Mouse (Mus musculus) intestine, embryonic 16.5 days (tissue): ENCODE results near the gene Vmn1r217. TPM values are rescaled to one million over a fixed set of nuclear protein-coding genes. Genes with fewer than 3 reads are reported as not detected.
"Not testable (repeated sequence)": the region's sequence is repeated elsewhere in the genome, so short reads cannot be mapped to it uniquely, and the experiment has no call there.

Experiments
- ATAC-seq: fragments of 200-750 bp; cut with Nextera tagmentation; 2 replicates; pipeline ENCODE4 v1.8.0; 2017; ENCODE audit warnings: moderate TSS enrichment, moderate library complexity
- H3K27ac ChIP-seq: fragments of 300-500 bp; sonication (generic); 2 replicates; pipeline ENCODE4 v1.5.1; 2014; ENCODE audit warnings: mild to moderate bottlenecking, low read length
- H3K27me3 ChIP-seq: fragments of 300-500 bp; sonication (generic); replicated peaks from 2 replicates; pipeline ENCODE4 v1.6.1; 2014; ENCODE audit warnings: low read length, control low read depth, mixed read lengths; ENCODE audit not compliant: control insufficient read depth, insufficient read depth
- H3K36me3 ChIP-seq: fragments of 300-500 bp; sonication (generic); 2 replicates; pipeline ENCODE4 v1.6.1; 2014; ENCODE audit warnings: low read length, control low read depth; ENCODE audit not compliant: control insufficient read depth, insufficient read depth
- H3K4me1 ChIP-seq: fragments of 300-500 bp; sonication (generic); 2 replicates; pipeline ENCODE4 v1.6.1; 2014; ENCODE audit warnings: low read length, control low read depth, mixed read lengths; ENCODE audit not compliant: control insufficient read depth, insufficient read depth
- H3K4me2 ChIP-seq: fragments of 300-500 bp; sonication (generic); 2 replicates; pipeline ENCODE4 v1.6.1; 2014; ENCODE audit warnings: low read depth, low read length, control low read depth
- H3K4me3 ChIP-seq: fragments of 300-500 bp; sonication (generic); 2 replicates; pipeline ENCODE4 v1.5.1; 2014; ENCODE audit warnings: mild to moderate bottlenecking, low read length
- H3K9ac ChIP-seq: fragments of 300-500 bp; sonication (generic); 2 replicates; pipeline ENCODE4 v1.6.1; 2014; ENCODE audit warnings: low read depth, low read length
- H3K9me3 ChIP-seq: fragments of 300-500 bp; sonication (generic); 2 replicates; pipeline ENCODE4 v1.6.1; 2016; ENCODE audit warnings: low read length, control low read depth; ENCODE audit not compliant: control insufficient read depth
- WGBS: fragments of 180-500 bp; shearing (Covaris S2); extraction: QIAGEN DNeasy Blood & Tissue Kit; methylation state at CpG from one replicate; pipeline ENCODE4 v1.1.7; 2014; 5-methylcytosine and 5-hydroxymethylcytosine counted together
- polyA plus RNA-seq: library from polyadenylated mRNA; unstranded; fragments of >200 nt; fragmentation: Nextera tagmentation; extraction: Ambion mirVana; gene quantifications from 2 replicates; pipeline ENCODE4 v1.2.1, GENCODE M21; 2015

Vmn1r217 gene
- polyA plus RNA-seq: not detected in 2 replicates

GRCm38 (mm10) chr13:23118126-23118525 is at the start of gene Vmn1r217:
Gene Vmn1r217 (minus strand): TSS chr13:23118226.
- not testable (repeated sequence) for H3K27ac ChIP-seq, H3K4me3 ChIP-seq, H3K4me1 ChIP-seq, H3K36me3 ChIP-seq, H3K9me3 ChIP-seq, ATAC-seq, H3K27me3 ChIP-seq, H3K9ac ChIP-seq, H3K4me2 ChIP-seq
- 77% methylated on average over 1 of the region's 1 CpGs for WGBS

GRCm38 (mm10) chr13:23166471-23166870 is 48.4 kb upstream of the Vmn1r217 start:
- 87% methylated on average over 4 of the region's 4 CpGs for WGBS
- H3K4me3 ChIP-seq, H3K27ac ChIP-seq, H3K9ac ChIP-seq, H3K36me3 ChIP-seq, ATAC-seq, H3K9me3 ChIP-seq, H3K4me1 ChIP-seq, H3K4me2 ChIP-seq, H3K27me3 ChIP-seq: not testable (repeated sequence)

GRCm38 (mm10) chr13:23159012-23159411 is 41.0 kb upstream of the Vmn1r217 start, which contains the start of gene Vmn1r219:
Gene Vmn1r219 (plus strand): TSS chr13:23159312.
- no peak within 1 kb of the TSS for H3K9ac ChIP-seq
- H3K36me3 ChIP-seq: no peaks in the 10 kb centered on the region
- no peak within 1 kb of the TSS for H3K4me2 ChIP-seq
- no peaks in the 10 kb centered on the region for H3K9me3 ChIP-seq
- no peak within 1 kb of the TSS for H3K27ac ChIP-seq
- no peak within 1 kb of the TSS for H3K4me3 ChIP-seq
- WGBS: 79% methylated on average over 4 of the region's 4 CpGs
- no peak for ATAC-seq
- H3K4me1 ChIP-seq: no peaks in the 10 kb centered on the region
- H3K27me3 ChIP-seq: no peaks in the 10 kb centered on the region

- no peak for ATAC-seq
- H3K27ac ChIP-seq: no peak overlapping the region
- no peaks in the 10 kb centered on the region for H3K4me1 ChIP-seq
- H3K9me3 ChIP-seq: no peaks in the 10 kb centered on the region
- H3K27me3 ChIP-seq: no peaks in the 10 kb centered on the region
- no peak overlapping the region for H3K9ac ChIP-seq
- WGBS: 66% methylated on average over 3 of the region's 3 CpGs
- H3K36me3 ChIP-seq: no peaks in the 10 kb centered on the region
- H3K4me2 ChIP-seq: no peak overlapping the region
- H3K4me3 ChIP-seq: no peak overlapping the region
These were observed 39.8 kb upstream of the Vmn1r217 start for GRCm38 (mm10) chr13:23157848-23158247.

GRCm38 (mm10) chr13:23138880-23139279 is 20.9 kb upstream of the Vmn1r217 start:
- H3K9ac ChIP-seq: no peak overlapping the region
- H3K9me3 ChIP-seq: no peaks in the 10 kb centered on the region
- no peak overlapping the region for H3K27ac ChIP-seq
- H3K4me3 ChIP-seq: no peak overlapping the region
- H3K4me2 ChIP-seq: no peak overlapping the region
- 89% methylated on average over 2 of the region's 2 CpGs for WGBS
- H3K4me1 ChIP-seq: no peaks in the 10 kb centered on the region
- H3K27me3 ChIP-seq: no peaks in the 10 kb centered on the region
- ATAC-seq: no peak
- no peaks in the 10 kb centered on the region for H3K36me3 ChIP-seq

GRCm38 (mm10) chr13:23133501-23133900 is 15.5 kb upstream of the Vmn1r217 start:
- no peak overlapping the region for H3K9ac ChIP-seq
- no peak overlapping the region for H3K27ac ChIP-seq
- no peaks in the 10 kb centered on the region for H3K9me3 ChIP-seq
- WGBS: 52% methylated on average over 1 of the region's 1 CpGs
- no peaks in the 10 kb centered on the region for H3K27me3 ChIP-seq
- H3K4me2 ChIP-seq: no peak overlapping the region
- no peak overlapping the region for H3K4me3 ChIP-seq
- H3K36me3 ChIP-seq: no peaks in the 10 kb centered on the region
- no peaks in the 10 kb centered on the region for H3K4me1 ChIP-seq
- ATAC-seq: peak; percentile 71

- peak; percentile 42; the same call in 1 of the 2 replicates for ATAC-seq
- no peak within 1 kb of the TSS for H3K27ac ChIP-seq
- H3K4me2 ChIP-seq: no peak within 1 kb of the TSS
- no peaks in the 10 kb centered on the region for H3K36me3 ChIP-seq
- H3K9ac ChIP-seq: no peak within 1 kb of the TSS
- H3K27me3 ChIP-seq: no peaks in the 10 kb centered on the region
- no peak within 1 kb of the TSS for H3K4me3 ChIP-seq
- H3K9me3 ChIP-seq: no peaks in the 10 kb centered on the region
- no peaks in the 10 kb centered on the region for H3K4me1 ChIP-seq
- 77% methylated on average over 3 of the region's 3 CpGs for WGBS
These were observed 15.1 kb upstream of the Vmn1r217 start, which contains the start of gene Vmn1r218 for GRCm38 (mm10) chr13:23133099-23133498. Gene Vmn1r218 (plus strand): TSS chr13:23133155.

GRCm38 (mm10) chr13:23120611-23121010 is 2.6 kb upstream of the Vmn1r217 start:
- Histone ChIP-seq H3K36me3 (no peaks in the 10 kb centered on the region), H3K9ac (no peak overlapping the region), H3K4me3 (no peak overlapping the region), H3K4me2 (no peak overlapping the region), H3K9me3 (no peaks in the 10 kb centered on the region), H3K27ac (no peak overlapping the region), H3K27me3 (no peaks in the 10 kb centered on the region), H3K4me1 (no peaks in the 10 kb centered on the region)
- WGBS: 70% methylated on average over 2 of the region's 2 CpGs
- ATAC-seq: peak; percentile 76

- WGBS: 59% methylated on average over 4 of the region's 4 CpGs
- no peaks in the 10 kb centered on the region for H3K4me1 ChIP-seq
- H3K9me3 ChIP-seq: no peaks in the 10 kb centered on the region
- H3K27me3 ChIP-seq: no peaks in the 10 kb centered on the region
- H3K4me2 ChIP-seq: no peak overlapping the region
- no peak overlapping the region for H3K9ac ChIP-seq
- ATAC-seq: peak; percentile 92
- no peaks in the 10 kb centered on the region for H3K36me3 ChIP-seq
- H3K4me3 ChIP-seq: no peak overlapping the region
- no peak overlapping the region for H3K27ac ChIP-seq
These were observed 23.6 kb downstream of the Vmn1r217 start for GRCm38 (mm10) chr13:23094386-23094785.

GRCm38 (mm10) chr13:23069312-23069711 is 48.7 kb downstream of the Vmn1r217 start:
- no peaks in the 10 kb centered on the region for H3K36me3 ChIP-seq
- H3K9me3 ChIP-seq: no peaks in the 10 kb centered on the region
- 64% methylated on average over 2 of the region's 2 CpGs for WGBS
- ATAC-seq: peak; percentile 98
- H3K27me3 ChIP-seq: no peaks in the 10 kb centered on the region
- no peak overlapping the region for H3K4me3 ChIP-seq
- no peak overlapping the region for H3K27ac ChIP-seq
- no peaks in the 10 kb centered on the region for H3K4me1 ChIP-seq
- no peak overlapping the region for H3K9ac ChIP-seq
- H3K4me2 ChIP-seq: no peak overlapping the region
